Mouse (Mus musculus): ENCODE measurements around the gene Aldob. TPM values are rescaled to one million over a fixed set of nuclear protein-coding genes. Genes with fewer than 3 reads are reported as not detected.

The Aldob gene
- total RNA-seq, 1 experiment from 2014 or later = not detected

Other genes starting within 250 kb of the Aldob start
- not detected in 2 replicates for gene Acnat2, start 141.4 kb downstream of the Aldob start, total RNA-seq (2017)
- 0.74 TPM in 1 of 2 replicates, not detected in the other for gene Acnat1, start 75.6 kb downstream of the Aldob start, total RNA-seq (2017)
- not detected in 2 replicates for gene Baat, start 43.0 kb downstream of the Aldob start, total RNA-seq (2017)
- gene Mrpl50, start 28.5 kb downstream of the Aldob start, total RNA-seq (2017) = 31.4 and 38.3 TPM in 2 replicates
- 7.8 and 10.4 TPM in 2 replicates for gene Zfp189, start 28.4 kb downstream of the Aldob start, total RNA-seq (2017)
- gene Tmem246, start 48.3 kb upstream of the Aldob start, total RNA-seq (2017) = 1.6 and 1.9 TPM in 2 replicates
- 164 and 171 TPM in 2 replicates for gene Rnf20, start 82.5 kb upstream of the Aldob start, total RNA-seq (2017)
- not detected in 2 replicates for gene Ppp3r2, start 132.5 kb upstream of the Aldob start, total RNA-seq (2017)